In the genomic region with DNA sequence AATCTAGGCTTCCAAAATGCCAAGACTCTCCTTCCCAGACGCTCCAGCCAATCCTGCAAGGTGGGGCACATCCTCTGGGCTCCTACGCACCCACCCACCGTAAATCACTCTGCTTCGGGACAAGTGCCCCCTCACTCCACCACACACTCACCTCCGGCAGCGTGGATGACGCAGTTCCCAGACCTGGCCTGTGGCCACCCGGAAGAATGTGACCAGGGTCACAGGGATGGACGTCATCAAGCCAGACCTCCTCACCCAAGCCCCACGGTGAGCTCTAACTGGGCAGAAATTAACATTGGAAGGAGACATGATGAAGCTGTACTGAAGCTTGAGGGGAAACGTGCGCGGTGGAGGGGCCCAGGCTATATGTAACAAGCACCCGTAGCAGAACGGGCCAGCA, we compare ENCODE assay signal across 12 mouse cellular contexts. TPM values are rescaled to one million over a fixed set of nuclear protein-coding genes. Genes with fewer than 3 reads are reported as not detected.
DNase-seq lines count a peak whose midpoint lies in the region; ATAC-seq and TF ChIP-seq lines count a peak whose summit lies in the region.
"Had no signal": no experiment of that assay in that cellular context is flagged by ENCODE, and none has a peak within 500 bp of the region (broad histone marks: within the 10 kb centered on the region; RNA-seq: fewer than 3 reads in every experiment).

No protein-coding gene starts in this region.

- H3K27me3 ChIP-seq in cerebellum, adult 2 months (ENCODE audit: control insufficient read depth, insufficient read depth, low read length): no peaks in the 10 kb centered on the region
- no peaks in the 10 kb centered on the region for H3K27me3 ChIP-seq in kidney, adult 2 months (replicated peaks; ENCODE audit: control insufficient read depth, insufficient read depth, low read length)
- H3K27me3 ChIP-seq in liver, embryonic 13.5 days: no peaks in the 10 kb centered on the region
- H3K27me3 ChIP-seq: hindbrain, embryonic 13.5 days had no signal

- no peak overlapping the region for H3K4me2 ChIP-seq in liver, embryonic 13.5 days
- H3K4me2 ChIP-seq: hindbrain, embryonic 13.5 days; lung, embryonic 15.5 days had no signal

- no peak for ATAC-seq in liver, embryonic 13.5 days (ENCODE audit: low read depth)

- no peaks in the 10 kb centered on the region; the same call in 1 of the 2 replicates for H3K36me3 ChIP-seq in kidney, adult 2 months (ENCODE audit: control insufficient read depth, insufficient read depth, low read length)
- H3K36me3 ChIP-seq in liver, embryonic 13.5 days: peaks cover 12% of the 10 kb centered on the region; the same call in 1 of the 2 replicates
- H3K36me3 ChIP-seq: lung, embryonic 15.5 days had no signal

- H3K4me3 ChIP-seq in cerebellum, adult 2 months (replicated peaks; ENCODE audit: insufficient read depth, low read depth, low read length): no peak overlapping the region
- H3K4me3 ChIP-seq in kidney, adult 2 months (ENCODE audit: insufficient read depth, low read depth, low read length): no peak overlapping the region
- H3K4me3 ChIP-seq in liver, embryonic 13.5 days (replicated peaks): no peak overlapping the region
- H3K4me3 ChIP-seq: erythroblast, embryonic 14.5 days; hindbrain, embryonic 13.5 days; left cerebral cortex, adult 2 months; lung, embryonic 15.5 days had no signal

- WGBS in cerebellum, adult 2 months: 63% methylated on average over 15 of the region's 15 CpGs
- 52% methylated on average over 15 of the region's 15 CpGs for WGBS in kidney, adult 2 months
- WGBS in liver, embryonic 13.5 days (ENCODE audit: insufficient replicate concordance): 83% methylated on average over 15 of the region's 15 CpGs

- DNase-seq in cerebellum, adult 2 months: peak in 1 of 2 experiments; percentile 47
- no peak for DNase-seq in cerebellum, adult 8-10 months
- DNase-seq in lung, postnatal 4 days: peak; percentile 73
- DNase-seq in lung, postnatal 25 days (ENCODE audit: low spot score): no peak
- DNase-seq in kidney, adult 2 months: peak; percentile 88
- DNase-seq in liver, embryonic 13.5 days: no peak
- DNase-seq in left cerebral cortex, adult 18-20 months (ENCODE audit: low spot score in 2 of 2): no peak
- no peak for DNase-seq in left cerebral cortex, adult 11 months (ENCODE audit: low spot score)

- no peak overlapping the region for H3K9ac ChIP-seq in liver, embryonic 13.5 days
- H3K9ac ChIP-seq: hindbrain, embryonic 13.5 days; lung, embryonic 15.5 days had no signal

- TF ChIP-seq POLR2A in cerebellum, adult 2 months (IDR thresholded peaks at IDR 0.05; ENCODE audit: borderline replicate concordance, insufficient read depth, low read length): no peak
- no peak for TF ChIP-seq POLR2A in kidney, adult 2 months (IDR thresholded peaks at IDR 0.05; ENCODE audit: low read depth, low read length)

- peak overlapping the region; percentile 83 for H3K27ac ChIP-seq in cerebellum, adult 2 months (ENCODE audit: insufficient read depth, low read length)
- H3K27ac ChIP-seq in kidney, adult 2 months (ENCODE audit: insufficient read depth, low read depth, low read length): peak overlapping the region; percentile 49
- H3K27ac ChIP-seq in liver, embryonic 13.5 days: peak overlapping the region; percentile 78
- H3K27ac ChIP-seq: hindbrain, embryonic 13.5 days had no signal

- peaks cover 76% of the 10 kb centered on the region for H3K4me1 ChIP-seq in cerebellum, adult 2 months (ENCODE audit: control insufficient read depth, insufficient read depth, low read length)
- H3K4me1 ChIP-seq in kidney, adult 2 months (ENCODE audit: control insufficient read depth, insufficient read depth, low read length): peaks cover 51% of the 10 kb centered on the region
- peaks cover 93% of the 10 kb centered on the region for H3K4me1 ChIP-seq in liver, embryonic 13.5 days (replicated peaks)

- TF ChIP-seq CTCF in cerebellum, adult 2 months (IDR thresholded peaks at IDR 0.05; ENCODE audit: borderline replicate concordance, insufficient read depth, low read depth, low read length): no peak
- no peak for TF ChIP-seq CTCF in kidney, adult 2 months (conservative IDR thresholded peaks at IDR 0.05; ENCODE audit: insufficient read depth, insufficient read length, low read depth, low read length)

- no peaks in the 10 kb centered on the region for H3K9me3 ChIP-seq in liver, embryonic 13.5 days (replicated peaks)
- H3K9me3 ChIP-seq: hindbrain, embryonic 13.5 days; lung, embryonic 15.5 days had no signal

RNA-seq across cellular contexts. Expression of a gene that starts 28.7 kb away (rescaled TPM):
- 72.9 and 77.1 TPM in 2 replicates for polyA plus RNA-seq in cerebellum, adult 2 months (2012; rRNA removed)
- 33.4 and 43.4 TPM in 2 replicates for polyA plus RNA-seq in kidney, adult 2 months (2012; rRNA removed)
- 13.3 and 16.2 TPM in 2 replicates for polyA plus RNA-seq in liver, embryonic 13.5 days (2015; fragmentation: Nextera tagmentation; extraction: Ambion mirVana)
- 10 to 100 TPM; 61.4 to 68.3 TPM for total RNA-seq in left cerebral cortex, adult 18-20 months (2021)

Comparison
In these comparisons a context has a peak if more than half of its experiments do, and no peak if none do; other contexts are left out.
1. DNase-seq: peak in lung, postnatal 4 days (2 of 2) and kidney, adult 2 months (single experiment); none in cerebellum, adult 8-10 months (single experiment), lung, postnatal 25 days (single experiment), liver, embryonic 13.5 days (single experiment), left cerebral cortex, adult 18-20 months (0 of 2) and left cerebral cortex, adult 11 months (single experiment).
2. Peak in every context shown above with its lines, with median percentiles within 50 percentile points of each other: H3K27ac ChIP-seq.